Mouse (Mus musculus) right cerebral cortex, adult 18-20 months (tissue): ENCODE measurements around the gene Taf1a.
A peak's percentile ranks its signal among the peaks of the same experiment; 100 is the strongest.
"Not testable (repeated sequence)": the region's sequence is repeated elsewhere in the genome, so short reads cannot be mapped to it uniquely, and the experiment has no call there.

Experiments
- DNase-seq: peaks from one replicate; pipeline ENCODE4 v3.0.0; 2022; ENCODE audit warnings: mixed read lengths

The Taf1a gene

GRCm38 (mm10) chr1:183388426-183389406 is at the start of gene Taf1a:
TSS of gene Taf1a (plus strand) at chr1:183388981.
- DNase-seq = peak; percentile 95

GRCm38 (mm10) chr1:183342902-183343301 is 45.9 kb upstream of the Taf1a start:
- not testable (repeated sequence) for DNase-seq

- DNase-seq = peak; percentile 90
Measured at GRCm38 (mm10) chr1:183344886-183345816, 43.6 kb upstream of the Taf1a start.

GRCm38 (mm10) chr1:183345817-183346195 is 43.0 kb upstream of the Taf1a start:
- no peak for DNase-seq

GRCm38 (mm10) chr1:183349840-183350239 is 38.9 kb upstream of the Taf1a start:
- DNase-seq = peak; percentile 49

GRCm38 (mm10) chr1:183358901-183359300 is 29.9 kb upstream of the Taf1a start:
- no peak for DNase-seq

GRCm38 (mm10) chr1:183362301-183362700 is 26.5 kb upstream of the Taf1a start:
- DNase-seq = no peak

GRCm38 (mm10) chr1:183362729-183363576 is 25.8 kb upstream of the Taf1a start:
- DNase-seq = no peak

GRCm38 (mm10) chr1:183363577-183363867 is 25.3 kb upstream of the Taf1a start:
- no peak for DNase-seq

GRCm38 (mm10) chr1:183366361-183366760 is 22.4 kb upstream of the Taf1a start:
- no peak for DNase-seq

- DNase-seq = peak; percentile 28
Measured at GRCm38 (mm10) chr1:183368601-183369400, 20.0 kb upstream of the Taf1a start.

- DNase-seq = peak; percentile 99
Measured at GRCm38 (mm10) chr1:183369427-183370014, 19.3 kb upstream of the Taf1a start, which contains the start of gene Mia3. TSS of gene Mia3 (minus strand) at chr1:183369553.

GRCm38 (mm10) chr1:183374728-183375127 is 14.1 kb upstream of the Taf1a start:
- DNase-seq = no peak

- DNase-seq = no peak
Measured at GRCm38 (mm10) chr1:183377045-183377444, 11.7 kb upstream of the Taf1a start.

GRCm38 (mm10) chr1:183378321-183378941 is 10.3 kb upstream of the Taf1a start:
- no peak for DNase-seq

- DNase-seq = not testable (repeated sequence)
Measured at GRCm38 (mm10) chr1:183379376-183379775, 9.4 kb upstream of the Taf1a start.

- no peak for DNase-seq
Measured at GRCm38 (mm10) chr1:183381816-183382215, 7.0 kb upstream of the Taf1a start.

- DNase-seq = no peak
Measured at GRCm38 (mm10) chr1:183382621-183383020, 6.2 kb upstream of the Taf1a start.

GRCm38 (mm10) chr1:183387421-183387820 is 1.4 kb upstream of the Taf1a start:
- not testable (repeated sequence) for DNase-seq

GRCm38 (mm10) chr1:183403396-183403795 is 14.6 kb downstream of the Taf1a start:
- DNase-seq = no peak
